Mouse (Mus musculus): Measurements from ENCODE around the gene Pacs1. TPM values are rescaled to one million over a fixed set of nuclear protein-coding genes. Genes with fewer than 3 reads are reported as not detected.
"Not testable (repeated sequence)": the region's sequence is repeated elsewhere in the genome, so short reads cannot be mapped to it uniquely, and the experiment has no call there.

Pacs1 gene
- polyA plus RNA-seq, 1 experiment from 2014 or later: 29.3 TPM

- not testable (repeated sequence) for H3K4me2 ChIP-seq (ENCODE audit: low read depth, severe bottlenecking); H3K4me3 ChIP-seq (ENCODE audit: low read depth, low read length); H3K36me3 ChIP-seq (ENCODE audit: control insufficient read depth, insufficient read depth, low read length); H3K4me1 ChIP-seq (ENCODE audit: control insufficient read depth, insufficient read depth, low read length); H3K27ac ChIP-seq (replicated peaks; ENCODE audit: low read depth, low read length); ATAC-seq (ENCODE audit: insufficient number of reproducible peaks, low FRiP score, low TSS enrichment, low read depth); H3K9ac ChIP-seq (ENCODE audit: low read length); H3K9me3 ChIP-seq (ENCODE audit: control insufficient read depth, low read length); H3K27me3 ChIP-seq (ENCODE audit: control insufficient read depth, insufficient read depth, low read length); DNase-seq (ENCODE audit: low spot score)
- 86% methylated on average over 4 of the region's 4 CpGs for WGBS
Measured at GRCm38 (mm10) chr19:5200617-5201016, 72.3 kb downstream of the Pacs1 start.

GRCm38 (mm10) chr19:5198553-5198952, 74.4 kb downstream of the Pacs1 start:
- H3K27me3 ChIP-seq (ENCODE audit: control insufficient read depth, insufficient read depth, low read length): no peaks in the 10 kb centered on the region
- H3K36me3 ChIP-seq (ENCODE audit: control insufficient read depth, insufficient read depth, low read length): no peaks in the 10 kb centered on the region
- DNase-seq (ENCODE audit: low spot score): no peak
- no peak overlapping the region for H3K9ac ChIP-seq (ENCODE audit: low read length)
- no peaks in the 10 kb centered on the region for H3K9me3 ChIP-seq (ENCODE audit: control insufficient read depth, low read length)
- no peak overlapping the region for H3K27ac ChIP-seq (replicated peaks; ENCODE audit: low read depth, low read length)
- no peaks in the 10 kb centered on the region for H3K4me1 ChIP-seq (ENCODE audit: control insufficient read depth, insufficient read depth, low read length)
- 84% methylated on average over 3 of the region's 3 CpGs for WGBS
- H3K4me2 ChIP-seq (ENCODE audit: low read depth, severe bottlenecking): no peak overlapping the region
- H3K4me3 ChIP-seq (ENCODE audit: low read depth, low read length): no peak overlapping the region
- ATAC-seq (ENCODE audit: insufficient number of reproducible peaks, low FRiP score, low TSS enrichment, low read depth): no peak

GRCm38 (mm10) chr19:5195417-5196035, 77.4 kb downstream of the Pacs1 start:
- Histone ChIP-seq H3K4me1 (ENCODE audit: control insufficient read depth, insufficient read depth, low read length) (no peaks in the 10 kb centered on the region), H3K36me3 (ENCODE audit: control insufficient read depth, insufficient read depth, low read length) (no peaks in the 10 kb centered on the region), H3K4me3 (ENCODE audit: low read depth, low read length) (no peak overlapping the region), H3K9me3 (ENCODE audit: control insufficient read depth, low read length) (no peaks in the 10 kb centered on the region), H3K4me2 (ENCODE audit: low read depth, severe bottlenecking) (no peak overlapping the region), H3K27me3 (ENCODE audit: control insufficient read depth, insufficient read depth, low read length) (no peaks in the 10 kb centered on the region), H3K9ac (ENCODE audit: low read length) (no peak overlapping the region), H3K27ac (replicated peaks; ENCODE audit: low read depth, low read length) (no peak overlapping the region)
- 62% methylated on average over 7 of the region's 7 CpGs for WGBS
- peak; percentile 32 for DNase-seq (ENCODE audit: low spot score)
- ATAC-seq (ENCODE audit: insufficient number of reproducible peaks, low FRiP score, low TSS enrichment, low read depth): no peak

GRCm38 (mm10) chr19:5192397-5192796, 80.5 kb downstream of the Pacs1 start:
- no peak overlapping the region for H3K4me3 ChIP-seq (ENCODE audit: low read depth, low read length)
- no peaks in the 10 kb centered on the region for H3K36me3 ChIP-seq (ENCODE audit: control insufficient read depth, insufficient read depth, low read length)
- no peak overlapping the region for H3K4me2 ChIP-seq (ENCODE audit: low read depth, severe bottlenecking)
- no peak for DNase-seq (ENCODE audit: low spot score)
- H3K4me1 ChIP-seq (ENCODE audit: control insufficient read depth, insufficient read depth, low read length): no peaks in the 10 kb centered on the region
- ATAC-seq (ENCODE audit: insufficient number of reproducible peaks, low FRiP score, low TSS enrichment, low read depth): no peak
- H3K9me3 ChIP-seq (ENCODE audit: control insufficient read depth, low read length): no peaks in the 10 kb centered on the region
- no peaks in the 10 kb centered on the region for H3K27me3 ChIP-seq (ENCODE audit: control insufficient read depth, insufficient read depth, low read length)
- no peak overlapping the region for H3K9ac ChIP-seq (ENCODE audit: low read length)
- H3K27ac ChIP-seq (replicated peaks; ENCODE audit: low read depth, low read length): no peak overlapping the region

- H3K9me3 ChIP-seq (ENCODE audit: control insufficient read depth, low read length): peaks cover 3% of the 10 kb centered on the region; the same call in 1 of the 2 replicates
- no peaks in the 10 kb centered on the region for H3K36me3 ChIP-seq (ENCODE audit: control insufficient read depth, insufficient read depth, low read length)
- 92% methylated on average over 2 of the region's 2 CpGs for WGBS
- H3K27me3 ChIP-seq (ENCODE audit: control insufficient read depth, insufficient read depth, low read length): no peaks in the 10 kb centered on the region
- ATAC-seq (ENCODE audit: insufficient number of reproducible peaks, low FRiP score, low TSS enrichment, low read depth): no peak
- no peak overlapping the region for H3K9ac ChIP-seq (ENCODE audit: low read length)
- DNase-seq (ENCODE audit: low spot score): no peak
- no peak overlapping the region for H3K27ac ChIP-seq (replicated peaks; ENCODE audit: low read depth, low read length)
- H3K4me3 ChIP-seq (ENCODE audit: low read depth, low read length): no peak overlapping the region
- H3K4me1 ChIP-seq (ENCODE audit: control insufficient read depth, insufficient read depth, low read length): no peaks in the 10 kb centered on the region
- no peak overlapping the region for H3K4me2 ChIP-seq (ENCODE audit: low read depth, severe bottlenecking)
Measured at GRCm38 (mm10) chr19:5187439-5187838, 85.5 kb downstream of the Pacs1 start.

GRCm38 (mm10) chr19:5181926-5182325, 91.0 kb downstream of the Pacs1 start:
- H3K9me3 ChIP-seq (ENCODE audit: control insufficient read depth, low read length): peaks cover 3% of the 10 kb centered on the region; the same call in 1 of the 2 replicates
- WGBS: 75% methylated on average over 2 of the region's 2 CpGs
- no peak for DNase-seq (ENCODE audit: low spot score)
- no peak overlapping the region for H3K4me2 ChIP-seq (ENCODE audit: low read depth, severe bottlenecking)
- no peak overlapping the region for H3K4me3 ChIP-seq (ENCODE audit: low read depth, low read length)
- H3K9ac ChIP-seq (ENCODE audit: low read length): no peak overlapping the region
- no peak for ATAC-seq (ENCODE audit: insufficient number of reproducible peaks, low FRiP score, low TSS enrichment, low read depth)
- no peaks in the 10 kb centered on the region for H3K4me1 ChIP-seq (ENCODE audit: control insufficient read depth, insufficient read depth, low read length)
- H3K36me3 ChIP-seq (ENCODE audit: control insufficient read depth, insufficient read depth, low read length): no peaks in the 10 kb centered on the region
- H3K27me3 ChIP-seq (ENCODE audit: control insufficient read depth, insufficient read depth, low read length): no peaks in the 10 kb centered on the region
- no peak overlapping the region for H3K27ac ChIP-seq (replicated peaks; ENCODE audit: low read depth, low read length)

GRCm38 (mm10) chr19:5178631-5179030, 94.3 kb downstream of the Pacs1 start:
- Histone ChIP-seq H3K4me2 (ENCODE audit: low read depth, severe bottlenecking) (no peak overlapping the region), H3K27me3 (ENCODE audit: control insufficient read depth, insufficient read depth, low read length) (no peaks in the 10 kb centered on the region), H3K9me3 (ENCODE audit: control insufficient read depth, low read length) (no peaks in the 10 kb centered on the region), H3K9ac (ENCODE audit: low read length) (no peak overlapping the region), H3K4me3 (ENCODE audit: low read depth, low read length) (no peak overlapping the region), H3K36me3 (ENCODE audit: control insufficient read depth, insufficient read depth, low read length) (no peaks in the 10 kb centered on the region), H3K4me1 (ENCODE audit: control insufficient read depth, insufficient read depth, low read length) (no peaks in the 10 kb centered on the region), H3K27ac (replicated peaks; ENCODE audit: low read depth, low read length) (no peak overlapping the region)
- no peak for ATAC-seq (ENCODE audit: insufficient number of reproducible peaks, low FRiP score, low TSS enrichment, low read depth)
- no peak for DNase-seq (ENCODE audit: low spot score)
- 81% methylated on average over 5 of the region's 5 CpGs for WGBS

- Histone ChIP-seq H3K27me3 (ENCODE audit: control insufficient read depth, insufficient read depth, low read length) (no peaks in the 10 kb centered on the region), H3K27ac (replicated peaks; ENCODE audit: low read depth, low read length) (no peak overlapping the region), H3K4me1 (ENCODE audit: control insufficient read depth, insufficient read depth, low read length) (no peaks in the 10 kb centered on the region), H3K9ac (ENCODE audit: low read length) (no peak overlapping the region), H3K4me2 (ENCODE audit: low read depth, severe bottlenecking) (no peak overlapping the region), H3K9me3 (ENCODE audit: control insufficient read depth, low read length) (no peaks in the 10 kb centered on the region), H3K36me3 (ENCODE audit: control insufficient read depth, insufficient read depth, low read length) (no peaks in the 10 kb centered on the region), H3K4me3 (ENCODE audit: low read depth, low read length) (no peak overlapping the region)
- 75% methylated on average over 1 of the region's 1 CpGs for WGBS
- no peak for DNase-seq (ENCODE audit: low spot score)
- ATAC-seq (ENCODE audit: insufficient number of reproducible peaks, low FRiP score, low TSS enrichment, low read depth): no peak
Measured at GRCm38 (mm10) chr19:5170430-5170829, 102.5 kb downstream of the Pacs1 start.

GRCm38 (mm10) chr19:5167477-5167876, 105.4 kb downstream of the Pacs1 start:
- H3K27ac ChIP-seq (replicated peaks; ENCODE audit: low read depth, low read length): no peak overlapping the region
- no peaks in the 10 kb centered on the region for H3K36me3 ChIP-seq (ENCODE audit: control insufficient read depth, insufficient read depth, low read length)
- H3K4me3 ChIP-seq (ENCODE audit: low read depth, low read length): no peak overlapping the region
- H3K27me3 ChIP-seq (ENCODE audit: control insufficient read depth, insufficient read depth, low read length): no peaks in the 10 kb centered on the region
- H3K4me1 ChIP-seq (ENCODE audit: control insufficient read depth, insufficient read depth, low read length): no peaks in the 10 kb centered on the region
- H3K9me3 ChIP-seq (ENCODE audit: control insufficient read depth, low read length): no peaks in the 10 kb centered on the region
- WGBS: 83% methylated on average over 4 of the region's 4 CpGs
- H3K4me2 ChIP-seq (ENCODE audit: low read depth, severe bottlenecking): no peak overlapping the region
- DNase-seq (ENCODE audit: low spot score): no peak
- no peak for ATAC-seq (ENCODE audit: insufficient number of reproducible peaks, low FRiP score, low TSS enrichment, low read depth)
- H3K9ac ChIP-seq (ENCODE audit: low read length): no peak overlapping the region
